Comparison of ENCODE assay signal across 20 mouse cellular contexts in genomic region chr8:57628787-57629664, GRCm38 (mm10). TPM values are rescaled to one million over a fixed set of nuclear protein-coding genes. Genes with fewer than 3 reads are reported as not detected.
A peak's percentile ranks its signal among the peaks of the same experiment; 100 is the strongest.
DNase-seq lines count a peak whose midpoint lies in the region; ATAC-seq lines count a peak whose summit lies in the region.
"Had no signal": no experiment of that assay in that cellular context is flagged by ENCODE, and none has a peak within 500 bp of the region (broad histone marks: within the 10 kb centered on the region; RNA-seq: fewer than 3 reads in every experiment).

No protein-coding gene starts in this region.

- H3K27me3 ChIP-seq in liver, embryonic 12.5 days (replicated peaks), result no peaks in the 10 kb centered on the region
- H3K27me3 ChIP-seq in liver, embryonic 16.5 days (ENCODE audit: control insufficient read depth, insufficient read depth, low read depth, low read length), result no peaks in the 10 kb centered on the region
- H3K27me3 ChIP-seq: forebrain, embryonic 13.5 days; heart, embryonic 13.5 days; hindbrain, embryonic 12.5 days had no signal

- H3K4me1 ChIP-seq in liver, embryonic 12.5 days, result peaks cover 48% of the 10 kb centered on the region
- H3K4me1 ChIP-seq in liver, embryonic 16.5 days (ENCODE audit: control insufficient read depth, low read depth, low read length), result peaks cover 6% of the 10 kb centered on the region

- H3K36me3 ChIP-seq in liver, embryonic 12.5 days, result no peaks in the 10 kb centered on the region
- H3K36me3 ChIP-seq in liver, embryonic 16.5 days (ENCODE audit: control insufficient read depth, insufficient read depth), result no peaks in the 10 kb centered on the region
- H3K36me3 ChIP-seq: embryonic facial prominence, embryonic 10.5 days; heart, embryonic 13.5 days; hindbrain, embryonic 12.5 days had no signal

- H3K27ac ChIP-seq in liver, embryonic 12.5 days, result peak overlapping the region; percentile 27
- H3K27ac ChIP-seq in liver, embryonic 16.5 days (ENCODE audit: low read length), result no peak overlapping the region
- H3K27ac ChIP-seq: embryonic facial prominence, embryonic 10.5 days; forebrain, embryonic 13.5 days; heart, embryonic 13.5 days; hindbrain, embryonic 12.5 days had no signal

- no peak overlapping the region for H3K4me3 ChIP-seq in liver, embryonic 12.5 days
- no peak overlapping the region for H3K4me3 ChIP-seq in liver, embryonic 16.5 days (ENCODE audit: low read depth, low read length)
- H3K4me3 ChIP-seq: embryonic facial prominence, embryonic 10.5 days; forebrain, embryonic 13.5 days; heart, embryonic 13.5 days; hindbrain, embryonic 12.5 days had no signal

- peak; percentile 89 for ATAC-seq in liver, embryonic 12.5 days
- ATAC-seq in liver, embryonic 16.5 days (ENCODE audit: low read depth), result peak; percentile 64
- ATAC-seq: forebrain, embryonic 13.5 days; forebrain, postnatal 0 days; hindbrain, embryonic 16.5 days had no signal

- peak overlapping the region; percentile 28 for H3K4me2 ChIP-seq in liver, embryonic 12.5 days
- H3K4me2 ChIP-seq in liver, embryonic 16.5 days (ENCODE audit: low read depth, low read length), result no peak overlapping the region
- H3K4me2 ChIP-seq: forebrain, embryonic 13.5 days; heart, embryonic 13.5 days; hindbrain, embryonic 12.5 days had no signal

- DNase-seq in heart, adult 11 months, result peak; percentile 19
- DNase-seq in heart, postnatal 25 days (ENCODE audit: low spot score), result no peak
- DNase-seq in lung, postnatal 25 days (ENCODE audit: low spot score), result no peak
- DNase-seq in adrenal gland, postnatal 10 days, result no peak
- no peak for DNase-seq in cerebellum, postnatal 10 days
- DNase-seq: adrenal gland, adult 8-10 months; B cell, adult 2 months; cerebellum, adult 9-10 months; cerebellum, postnatal 36 days; forebrain, postnatal 0 days; gastrocnemius, postnatal 14 days; heart, postnatal 4 days had no signal

- H3K9ac ChIP-seq in liver, embryonic 12.5 days, result no peak overlapping the region
- H3K9ac ChIP-seq in liver, embryonic 16.5 days (ENCODE audit: low read depth, low read length), result no peak overlapping the region
- H3K9ac ChIP-seq: forebrain, embryonic 13.5 days; forebrain, postnatal 0 days; heart, embryonic 13.5 days; hindbrain, embryonic 12.5 days had no signal

- H3K9me3 ChIP-seq in liver, embryonic 12.5 days (replicated peaks), result no peaks in the 10 kb centered on the region
- H3K9me3 ChIP-seq in liver, embryonic 16.5 days (replicated peaks; ENCODE audit: control insufficient read depth, low read length), result no peaks in the 10 kb centered on the region
- H3K9me3 ChIP-seq: embryonic facial prominence, embryonic 10.5 days; forebrain, embryonic 13.5 days; G1E; heart, embryonic 13.5 days; hindbrain, embryonic 12.5 days had no signal

- intact Hi-C loops in heart, postnatal 25 days (cut with DNase I), result no loop called here

- WGBS in liver, embryonic 12.5 days (ENCODE audit: insufficient replicate concordance), result 53% methylated on average over 6 of the region's 6 CpGs
- WGBS in liver, embryonic 16.5 days (ENCODE audit: insufficient replicate concordance), result 49% methylated on average over 6 of the region's 6 CpGs

RNA-seq across cellular contexts. Expression of gene Galnt7, which starts 23.8 kb away (rescaled TPM):
- total RNA-seq in heart, postnatal 25 days (2021), result 1 to 10 TPM; 3.9 to 4.9 TPM
- 10.0 and 10.3 TPM in 2 replicates for polyA plus RNA-seq in liver, embryonic 12.5 days (2016; fragmentation: Nextera tagmentation; extraction: Ambion mirVana)
- 3.5 and 3.7 TPM in 2 replicates for polyA plus RNA-seq in liver, embryonic 16.5 days (2015; fragmentation: Nextera tagmentation; extraction: Ambion mirVana)
- 10 to 100 TPM; 13.1 to 15.3 TPM for total RNA-seq in adrenal gland, postnatal 10 days (2021)
